Mouse (Mus musculus) lung, adult 2 months (tissue): Measurements from ENCODE around the gene Pde1c.

Source experiments
- CTCF ChIP-seq: fragments of 200-500 bp; IDR thresholded peaks from 2 replicates; pipeline ENCODE4 v1.5.1; 2011; ENCODE audit warnings: mild to moderate bottlenecking, low read length, control low read depth; ENCODE audit not compliant: insufficient read depth
- POLR2A ChIP-seq: fragments of 200-500 bp; IDR thresholded peaks from 2 replicates; pipeline ENCODE4 v1.6.1; 2011; ENCODE audit warnings: low read depth, mild to moderate bottlenecking, control low read depth, low read length, borderline replicate concordance; ENCODE audit errors: extremely low read depth

GRCm38 (mm10) chr6:56373753-56374152, 195.2 kb downstream of the Pde1c start:
- TF ChIP-seq CTCF (no peak), POLR2A (no peak)
